Mouse (Mus musculus): ENCODE results near the gene Agbl4.
A peak's percentile ranks its signal among the peaks of the same experiment; 100 is the strongest.

The Agbl4 gene

GRCm38 (mm10) chr4:111671440-111671839 lies 1274.0 kb downstream of the Agbl4 start:
- DNase-seq = no peak

- peak; percentile 26 for DNase-seq
These were observed 1276.4 kb downstream of the Agbl4 start for GRCm38 (mm10) chr4:111673904-111674303.

GRCm38 (mm10) chr4:111681926-111682325 lies 1284.5 kb downstream of the Agbl4 start:
- DNase-seq = no peak

GRCm38 (mm10) chr4:111682793-111683192 lies 1285.3 kb downstream of the Agbl4 start:
- DNase-seq = no peak

- no peak for DNase-seq
These were observed 1286.4 kb downstream of the Agbl4 start for GRCm38 (mm10) chr4:111683843-111684242.

GRCm38 (mm10) chr4:111685951-111686350 lies 1288.5 kb downstream of the Agbl4 start:
- DNase-seq = no peak

GRCm38 (mm10) chr4:111686951-111687350 lies 1289.5 kb downstream of the Agbl4 start:
- DNase-seq = peak; percentile 45

- peak; percentile 89 for DNase-seq
These were observed 1290.2 kb downstream of the Agbl4 start for GRCm38 (mm10) chr4:111687613-111688012.

GRCm38 (mm10) chr4:111691057-111691543 lies 1293.6 kb downstream of the Agbl4 start:
- no peak for DNase-seq

GRCm38 (mm10) chr4:111701381-111701780 lies 1303.9 kb downstream of the Agbl4 start:
- DNase-seq = no peak

GRCm38 (mm10) chr4:111704126-111704525 lies 1306.7 kb downstream of the Agbl4 start:
- DNase-seq = no peak

GRCm38 (mm10) chr4:111704975-111705374 lies 1307.5 kb downstream of the Agbl4 start:
- DNase-seq = no peak
